Mouse (Mus musculus): ENCODE results near the gene Phgdh.

Gene Phgdh

DNA sequence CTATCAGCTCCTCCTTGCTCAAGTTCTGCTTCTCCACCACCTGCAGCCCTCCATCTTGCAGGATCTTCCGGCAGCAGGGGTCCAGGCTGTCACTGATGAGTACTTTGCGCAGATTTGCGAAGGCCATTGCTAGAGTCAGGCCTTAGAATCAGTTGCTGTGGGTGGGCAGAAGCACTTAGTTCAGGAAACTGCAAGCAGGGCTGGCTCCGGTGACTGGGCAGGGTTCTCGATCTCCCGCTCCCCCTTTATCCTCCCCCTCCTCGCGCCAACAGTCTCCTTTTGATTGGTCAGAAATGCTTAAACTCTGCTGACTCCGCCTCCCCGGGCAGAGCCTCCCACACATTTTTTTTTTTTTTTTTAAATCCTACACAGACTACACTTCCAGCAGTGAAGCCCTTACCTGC is at the start of gene Phgdh:
Gene Phgdh, minus strand, starts transcription at position 285 of the 404 bp plus-strand sequence.
- peak; percentile 53 for DNase-seq (ENCODE audit: low spot score)

DNA sequence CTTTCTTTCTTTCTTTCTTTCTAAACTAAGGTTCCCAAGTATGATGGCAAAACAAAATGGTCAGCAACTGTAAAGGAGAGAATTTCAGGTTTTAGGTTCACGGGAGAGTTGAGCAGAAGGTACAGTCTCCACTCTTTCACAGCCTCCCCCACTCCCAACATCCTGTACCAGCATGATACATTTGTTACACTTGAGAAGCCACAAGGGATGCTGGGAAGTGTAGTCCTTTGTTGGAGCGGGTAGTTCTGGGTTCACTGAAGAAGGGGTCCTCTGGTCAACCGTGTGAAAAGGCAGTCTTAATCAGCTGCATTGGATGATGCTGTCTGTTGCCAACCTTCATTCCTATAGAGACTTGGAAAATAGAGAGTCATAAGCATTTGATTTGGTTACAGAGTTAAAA is 49.5 kb upstream of the Phgdh start:
- DNase-seq (ENCODE audit: low spot score): no peak

DNA sequence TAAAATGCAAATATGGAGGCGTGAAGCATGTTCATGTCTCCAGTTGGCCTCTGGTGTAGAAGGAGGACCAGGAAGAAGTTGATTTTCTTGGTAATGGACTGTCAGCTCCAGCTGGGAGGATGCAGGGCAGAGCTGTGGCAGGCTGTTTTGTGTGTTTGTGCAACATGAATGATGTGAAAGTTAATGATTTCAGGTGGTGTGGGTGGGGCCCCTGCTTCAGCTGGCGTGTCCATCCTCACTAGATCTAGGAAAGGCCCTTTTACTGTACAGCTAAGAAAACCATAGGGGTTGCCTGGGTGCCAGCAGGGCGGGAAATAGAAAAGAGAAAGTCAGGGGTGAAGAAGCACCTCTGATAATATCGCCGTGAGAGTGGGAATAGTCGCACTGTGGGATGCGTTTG is 48.0 kb upstream of the Phgdh start:
- DNase-seq (ENCODE audit: low spot score): no peak

DNA sequence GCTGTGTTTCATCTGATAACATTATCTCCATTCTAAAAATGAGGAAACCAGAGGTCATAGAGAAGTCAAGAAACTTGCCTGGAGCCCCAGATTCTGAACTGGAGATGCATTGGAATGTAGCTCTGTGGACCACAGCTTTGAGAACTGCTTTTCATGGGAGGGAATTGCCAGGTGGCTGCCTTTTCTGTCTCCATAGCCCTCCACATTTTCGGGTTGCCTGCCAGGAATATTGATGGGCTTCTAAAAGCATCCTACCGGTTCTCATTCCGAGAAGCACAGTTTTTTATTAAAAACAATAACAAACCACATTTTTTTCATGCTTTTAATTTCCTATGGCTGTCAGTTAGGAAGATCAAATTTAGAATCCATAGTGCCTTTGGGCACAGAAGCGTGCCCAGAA is 47.3 kb upstream of the Phgdh start:
- DNase-seq (ENCODE audit: low spot score): no peak

DNA sequence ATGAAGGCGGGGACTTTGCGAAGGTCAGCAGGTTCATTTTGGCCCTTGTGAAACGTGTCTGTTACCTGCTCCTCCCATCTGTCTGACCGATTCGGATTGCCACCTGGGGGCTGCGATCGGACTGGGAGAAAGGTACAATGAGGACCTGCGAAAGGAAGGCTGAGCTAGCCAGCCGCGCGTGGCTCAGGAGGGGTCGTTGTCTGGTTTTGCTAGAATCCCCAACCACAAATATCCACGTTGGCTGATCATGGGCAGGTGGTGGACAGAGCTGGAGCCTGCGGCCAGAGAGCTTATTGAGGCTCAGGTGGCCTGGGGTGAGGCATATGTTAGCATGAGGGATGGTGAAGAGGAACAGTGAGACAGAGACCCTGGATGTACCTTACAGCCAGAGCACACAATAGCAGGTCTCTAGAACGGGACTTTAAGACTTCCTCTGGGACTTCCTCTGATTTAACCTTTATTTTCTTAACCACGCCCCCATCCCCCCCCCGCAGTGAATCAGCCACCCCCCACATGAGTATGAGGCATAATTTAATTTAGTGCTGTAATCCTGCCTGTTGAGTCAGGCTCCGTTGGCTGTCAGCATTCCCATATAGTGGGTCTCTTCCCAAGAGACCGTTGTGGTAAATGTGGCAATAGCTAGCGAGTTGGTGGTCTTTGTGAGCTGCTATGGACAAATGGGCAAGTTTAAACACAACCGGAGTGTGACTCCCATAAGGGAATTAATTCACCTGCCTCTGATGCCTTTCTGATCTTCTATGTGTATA is 43.4 kb upstream of the Phgdh start:
- DNase-seq (ENCODE audit: low spot score): no peak

- DNase-seq (ENCODE audit: low spot score): no peak
Measured at GRCm38 (mm10) chr3:98382246-98382939, 42.6 kb upstream of the Phgdh start, which contains the start of gene Zfp697. Gene Zfp697 (plus strand): TSS chr3:98382461.

- no peak for DNase-seq (ENCODE audit: low spot score)
Measured at GRCm38 (mm10) chr3:98381677-98382245, 42.0 kb upstream of the Phgdh start.

DNA sequence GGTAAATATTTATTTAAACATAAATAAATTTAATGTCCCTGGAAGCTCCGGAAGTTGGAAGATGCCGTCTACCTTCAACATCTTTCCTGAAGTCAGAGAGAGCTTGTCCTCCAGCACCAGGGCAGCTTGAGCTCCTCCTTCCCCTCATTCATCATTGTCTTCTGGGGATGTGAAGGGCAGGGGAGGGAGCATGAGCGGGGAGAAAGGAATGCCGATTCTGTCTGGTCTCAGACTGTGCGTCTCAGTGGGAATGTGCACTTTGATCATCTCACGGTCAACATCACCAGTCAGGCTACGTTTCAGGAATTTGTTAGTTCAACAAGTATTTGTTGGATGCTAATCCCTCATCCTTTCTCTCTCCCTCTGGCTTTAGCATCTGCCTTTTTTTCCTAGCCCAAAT is 39.4 kb upstream of the Phgdh start:
- no peak for DNase-seq (ENCODE audit: low spot score)

- no peak for DNase-seq (ENCODE audit: low spot score)
Measured at GRCm38 (mm10) chr3:98378267-98378666, 38.5 kb upstream of the Phgdh start.

DNA sequence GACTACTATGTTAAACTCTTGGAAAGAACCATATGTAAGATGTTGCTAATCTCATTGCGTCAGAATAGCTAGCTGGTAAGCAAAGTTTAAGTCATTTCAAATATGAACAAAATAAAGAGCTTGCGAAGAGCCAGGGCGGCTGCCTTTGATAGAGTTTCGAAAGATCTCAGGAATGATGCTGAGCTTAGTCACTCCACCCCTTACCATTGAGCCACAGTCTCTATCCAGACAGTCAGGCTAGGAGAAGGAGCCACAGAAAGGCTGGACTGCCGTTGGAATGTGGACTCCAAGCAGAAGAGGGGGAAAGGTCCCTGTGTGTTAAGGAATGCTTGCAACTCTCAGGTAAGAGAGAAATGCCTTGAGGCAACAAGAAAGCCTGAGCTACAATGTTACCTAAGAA is 35.2 kb upstream of the Phgdh start:
- DNase-seq (ENCODE audit: low spot score): no peak

DNA sequence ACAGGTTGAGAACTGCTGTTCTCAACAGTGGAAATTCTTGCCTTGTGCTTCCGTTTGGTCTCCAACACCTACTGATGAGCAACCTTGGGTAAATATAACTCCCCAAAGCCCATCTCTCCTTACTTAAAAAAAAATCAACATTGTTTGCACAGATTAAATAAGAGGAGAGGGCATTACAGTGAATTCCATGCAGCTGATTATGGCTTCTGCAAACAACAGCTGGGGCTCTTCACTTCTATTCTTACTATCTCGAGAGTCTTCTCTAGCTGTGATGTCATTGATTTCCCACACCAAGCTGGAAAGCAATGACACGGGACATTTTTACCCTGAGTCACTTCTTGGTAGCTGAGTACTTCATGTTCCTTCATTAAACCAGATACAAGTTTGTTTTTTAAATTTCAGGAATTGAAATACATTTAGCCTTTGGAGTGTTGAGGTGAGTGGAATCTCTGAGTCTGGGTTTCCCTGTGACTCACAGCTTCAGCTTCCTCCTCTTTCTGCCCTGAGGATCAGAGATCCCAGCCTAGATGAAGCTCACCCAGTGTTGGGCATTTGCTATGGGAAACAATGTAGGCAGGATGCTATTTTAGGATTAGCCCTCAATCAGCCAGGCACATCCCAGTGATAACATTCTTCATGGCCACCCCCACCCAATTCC is 34.4 kb upstream of the Phgdh start:
- no peak for DNase-seq (ENCODE audit: low spot score)

DNA sequence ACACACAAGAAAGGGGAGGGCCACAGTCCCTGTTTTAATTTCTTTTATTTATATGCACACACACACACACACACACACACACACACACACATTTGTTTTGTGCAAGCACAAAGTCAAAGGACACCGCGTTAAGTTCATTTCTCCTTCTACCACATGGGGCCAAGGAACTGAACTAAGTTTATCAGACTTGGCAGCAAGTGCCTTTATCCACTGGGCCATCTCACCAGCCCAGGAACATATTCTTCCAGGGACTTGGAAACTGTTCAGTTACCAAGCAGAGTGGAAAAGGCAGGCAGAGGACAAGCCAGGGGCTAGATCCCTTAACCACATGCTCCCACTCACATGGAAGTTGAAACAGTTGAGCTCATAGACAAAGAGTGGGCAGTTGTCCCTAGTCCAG is 29.0 kb upstream of the Phgdh start:
- DNase-seq (ENCODE audit: low spot score): no peak

DNA sequence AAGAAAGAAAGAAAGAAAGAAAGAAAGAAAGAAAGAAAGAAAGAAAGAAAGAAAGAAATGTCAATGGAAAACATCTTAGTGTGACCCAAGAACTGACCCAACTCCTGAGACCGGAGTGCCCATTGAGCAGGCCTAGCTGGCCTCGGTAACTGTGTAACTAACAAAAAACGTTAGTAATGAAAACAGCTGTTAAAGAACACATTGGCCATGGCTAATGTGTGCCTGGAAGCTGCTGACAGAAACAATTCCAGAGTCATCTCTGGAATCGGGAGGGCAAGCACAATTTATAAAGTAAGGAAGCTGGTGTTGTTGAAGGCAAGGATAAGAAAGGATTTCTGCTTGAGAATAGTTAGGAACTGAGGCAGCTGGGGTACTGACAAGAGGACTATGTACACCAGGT is 28.5 kb upstream of the Phgdh start:
- no peak for DNase-seq (ENCODE audit: low spot score)

GRCm38 (mm10) chr3:98366823-98367222 is 27.0 kb upstream of the Phgdh start:
- DNase-seq (ENCODE audit: low spot score): no peak

DNA sequence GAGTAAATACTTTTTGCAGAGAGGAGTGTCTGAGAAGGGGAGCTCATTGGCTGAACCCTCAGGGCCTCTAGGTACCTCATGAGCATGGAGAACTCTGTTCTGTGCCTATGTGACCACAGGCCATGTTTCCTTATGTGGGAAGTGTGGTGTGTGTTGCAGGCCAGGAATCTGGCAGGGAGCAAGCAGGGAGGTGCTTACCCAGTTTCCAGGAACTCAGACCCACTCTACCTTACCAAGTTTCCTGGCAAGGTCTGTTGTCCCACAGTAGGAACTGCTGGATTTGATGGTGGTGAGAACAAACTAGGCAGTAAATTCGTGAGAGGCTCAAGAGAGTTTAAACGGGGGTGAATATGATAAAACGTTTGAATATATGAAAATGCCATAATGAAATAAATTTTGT is 26.3 kb upstream of the Phgdh start:
- DNase-seq (ENCODE audit: low spot score): no peak

GRCm38 (mm10) chr3:98362753-98363152 is 23.0 kb upstream of the Phgdh start:
- DNase-seq (ENCODE audit: low spot score): no peak

DNA sequence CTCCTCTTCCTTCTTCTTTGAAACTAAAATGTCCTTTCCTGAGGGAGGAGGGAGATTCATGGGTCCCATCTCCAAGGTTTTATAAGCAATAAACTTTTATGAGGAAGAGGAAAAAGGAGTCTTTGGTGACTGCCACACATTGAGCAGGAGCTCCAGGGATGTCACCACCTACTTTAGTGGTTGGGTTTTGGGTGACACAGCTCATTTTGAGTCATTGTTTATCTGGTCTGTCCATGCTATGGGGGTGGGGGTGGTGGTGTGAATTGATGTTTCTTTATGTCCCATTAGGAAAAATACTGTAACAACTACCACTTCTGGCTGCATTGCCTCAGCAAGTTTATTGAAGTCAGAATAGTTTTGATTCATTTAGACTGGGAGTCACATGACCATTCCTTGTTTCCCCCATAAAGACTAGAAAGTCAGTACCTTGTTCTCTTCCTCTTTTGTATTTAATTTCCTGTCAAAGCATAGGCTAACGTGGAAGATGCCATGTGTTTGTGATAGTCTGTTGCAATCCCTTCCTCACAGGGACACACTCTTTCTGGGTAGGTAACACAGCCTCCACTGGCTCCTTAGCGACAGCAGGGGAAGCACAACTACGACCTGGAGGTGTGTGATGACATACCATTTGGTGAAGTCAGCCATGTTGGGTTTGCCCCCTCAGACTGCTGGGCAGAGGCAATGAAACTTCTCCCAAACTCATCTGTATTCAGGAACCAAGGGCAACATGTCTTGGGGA is 17.0 kb upstream of the Phgdh start:
- no peak for DNase-seq (ENCODE audit: low spot score)

DNA sequence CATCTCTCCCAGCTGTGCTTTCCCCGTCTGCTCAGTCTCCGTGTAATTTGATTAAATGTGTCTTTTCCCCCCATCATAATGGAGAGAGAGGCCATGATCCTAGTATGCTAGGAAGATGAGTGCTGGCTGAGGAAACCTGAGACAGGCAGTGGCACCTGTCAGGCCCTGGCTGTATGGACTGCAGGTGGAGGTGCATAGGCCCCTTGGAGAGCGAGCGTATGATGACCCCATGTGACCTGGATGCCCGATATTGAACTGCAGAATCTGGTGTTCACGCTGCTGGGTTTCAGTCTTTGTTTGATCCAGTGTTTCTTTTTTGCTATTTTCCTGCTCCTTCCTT is 16.2 kb upstream of the Phgdh start:
- DNase-seq (ENCODE audit: low spot score): no peak

DNA sequence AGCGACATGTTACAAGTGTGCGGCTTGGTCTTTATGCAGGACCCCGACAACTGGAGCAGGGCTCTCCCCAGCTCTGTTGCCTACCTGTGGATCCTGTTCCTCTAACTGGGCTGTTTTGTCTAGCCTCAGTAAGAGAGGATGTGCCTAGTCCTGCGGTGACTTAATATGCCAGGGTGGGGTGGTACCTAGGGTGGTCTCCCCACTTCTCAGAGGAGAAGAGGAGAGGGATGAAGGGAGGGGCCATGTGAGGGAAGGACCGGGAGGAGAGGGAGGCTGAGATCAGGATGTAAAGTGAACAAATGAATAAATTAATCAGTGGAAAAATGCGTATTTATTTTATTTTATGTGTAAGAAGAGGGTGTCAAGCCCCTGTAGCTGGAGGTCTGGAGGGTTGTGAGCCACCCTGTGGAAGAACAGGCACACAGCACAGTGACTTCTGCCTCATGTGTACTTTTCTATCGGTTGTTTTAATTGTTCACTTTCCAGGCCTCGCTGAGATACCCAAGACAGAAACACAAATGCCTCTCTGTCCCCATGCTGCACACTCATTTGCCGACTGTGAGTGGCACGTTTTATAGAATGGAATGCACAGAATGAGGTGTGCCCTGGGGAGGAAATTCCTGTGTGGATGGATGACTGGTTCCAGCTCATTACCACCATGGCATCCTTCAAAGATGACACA is 15.7 kb upstream of the Phgdh start:
- DNase-seq (ENCODE audit: low spot score): no peak

DNA sequence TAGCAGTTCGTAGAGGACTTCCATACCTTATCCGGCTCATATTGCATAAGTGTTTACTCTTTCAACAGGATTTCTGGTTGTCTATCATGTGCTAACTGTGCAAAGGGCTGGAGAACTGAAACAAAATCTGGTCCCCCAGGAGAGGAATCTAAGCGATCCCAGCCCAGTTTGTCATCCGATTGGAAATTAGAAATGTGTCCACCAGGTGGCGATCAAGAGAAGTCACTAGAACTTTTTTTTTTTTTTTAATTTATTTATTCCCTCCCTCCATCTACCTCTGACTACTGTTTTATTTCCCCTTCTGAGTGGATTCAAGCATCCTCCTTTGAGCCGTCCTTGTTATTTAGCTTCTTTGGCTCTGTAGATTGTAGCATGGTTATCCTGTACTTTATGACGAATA is 14.1 kb upstream of the Phgdh start:
- peak; percentile 45 for DNase-seq (ENCODE audit: low spot score)

- DNase-seq (ENCODE audit: low spot score): no peak
Measured at GRCm38 (mm10) chr3:98348705-98349104, 8.9 kb upstream of the Phgdh start.

- no peak for DNase-seq (ENCODE audit: low spot score)
Measured at GRCm38 (mm10) chr3:98348106-98348505, 8.3 kb upstream of the Phgdh start.
